Mouse (Mus musculus): ENCODE data around the gene Olfr1129. TPM values are rescaled to one million over a fixed set of nuclear protein-coding genes. Genes with fewer than 3 reads are reported as not detected.
"Not testable (repeated sequence)": the region's sequence is repeated elsewhere in the genome, so short reads cannot be mapped to it uniquely, and the experiment has no call there.

The Olfr1129 gene
- polyA plus RNA-seq (2015; fragmentation: Nextera tagmentation; extraction: Ambion mirVana), result not detected in 2 replicates

- not testable (repeated sequence) for H3K27ac ChIP-seq; H3K9me3 ChIP-seq (replicated peaks; ENCODE audit: low read length); H3K9ac ChIP-seq (ENCODE audit: low read depth, low read length); DNase-seq (ENCODE audit: low spot score); H3K4me2 ChIP-seq (ENCODE audit: low read length); H3K4me1 ChIP-seq (replicated peaks; ENCODE audit: insufficient read depth, low read length); ATAC-seq (replicated peaks; ENCODE audit: low FRiP score, low read depth); H3K4me3 ChIP-seq (replicated peaks; ENCODE audit: low read depth, low read length); H3K36me3 ChIP-seq (ENCODE audit: insufficient read depth, low read length); H3K27me3 ChIP-seq (ENCODE audit: insufficient read depth, low read length)
- 70% methylated on average over 1 of the region's 1 CpGs for WGBS
Measured at GRCm38 (mm10) chr2:87573602-87574001, at the start of gene Olfr1129. Gene Olfr1129 (plus strand): TSS chr2:87573902.

GRCm38 (mm10) chr2:87525899-87526616, 47.6 kb upstream of the Olfr1129 start:
- 0 out of 2 replicates have a peak, but pooled peaks have one; percentile 43 for ATAC-seq (replicated peaks; ENCODE audit: low FRiP score, low read depth)

GRCm38 (mm10) chr2:87531496-87531895, 42.2 kb upstream of the Olfr1129 start, which contains the start of gene Olfr153:
Gene Olfr153 (plus strand): TSS chr2:87531796.
- no peak within 1 kb of the TSS for H3K9ac ChIP-seq (ENCODE audit: low read depth, low read length)
- H3K9me3 ChIP-seq (replicated peaks; ENCODE audit: low read length), result no peaks in the 10 kb centered on the region
- H3K27ac ChIP-seq, result no peak within 1 kb of the TSS
- DNase-seq (ENCODE audit: low spot score) (no peak), ATAC-seq (replicated peaks; ENCODE audit: low FRiP score, low read depth) (no peak)
- H3K27me3 ChIP-seq (ENCODE audit: insufficient read depth, low read length), result no peaks in the 10 kb centered on the region
- TF ChIP-seq CTCF (IDR thresholded peaks at IDR 0.05; ENCODE audit: low read depth), result no peak
- no peak within 1 kb of the TSS for H3K4me2 ChIP-seq (ENCODE audit: low read length)
- H3K4me1 ChIP-seq (replicated peaks; ENCODE audit: insufficient read depth, low read length), result no peaks in the 10 kb centered on the region
- no peak within 1 kb of the TSS for H3K4me3 ChIP-seq (replicated peaks; ENCODE audit: low read depth, low read length)
- no peaks in the 10 kb centered on the region for H3K36me3 ChIP-seq (ENCODE audit: insufficient read depth, low read length)

More at GRCm38 (mm10) chr2:87525899-87526616, 47.6 kb upstream of the Olfr1129 start:
- H3K9ac ChIP-seq (ENCODE audit: low read depth, low read length); DNase-seq (ENCODE audit: low spot score); H3K36me3 ChIP-seq (ENCODE audit: insufficient read depth, low read length); H3K9me3 ChIP-seq (replicated peaks; ENCODE audit: low read length); H3K27ac ChIP-seq; H3K4me3 ChIP-seq (replicated peaks; ENCODE audit: low read depth, low read length); H3K4me1 ChIP-seq (replicated peaks; ENCODE audit: insufficient read depth, low read length); H3K27me3 ChIP-seq (ENCODE audit: insufficient read depth, low read length): not testable (repeated sequence)
- H3K4me2 ChIP-seq (ENCODE audit: low read length), result peak overlapping the region; percentile 25; the same call in 1 of the 2 replicates
- WGBS, result 37% methylated on average over 38 of the region's 39 CpGs

GRCm38 (mm10) chr2:87534826-87535225, 38.9 kb upstream of the Olfr1129 start:
- no peak overlapping the region for H3K4me3 ChIP-seq (replicated peaks; ENCODE audit: low read depth, low read length)
- no peak overlapping the region for H3K4me2 ChIP-seq (ENCODE audit: low read length)
- DNase-seq (ENCODE audit: low spot score), result no peak
- WGBS, result 35% methylated on average over 2 of the region's 2 CpGs
- no peaks in the 10 kb centered on the region for H3K9me3 ChIP-seq (replicated peaks; ENCODE audit: low read length)
- no peaks in the 10 kb centered on the region for H3K36me3 ChIP-seq (ENCODE audit: insufficient read depth, low read length)
- H3K27me3 ChIP-seq (ENCODE audit: insufficient read depth, low read length), result no peaks in the 10 kb centered on the region
- no peak overlapping the region for H3K27ac ChIP-seq
- TF ChIP-seq CTCF (IDR thresholded peaks at IDR 0.05; ENCODE audit: low read depth), result no peak
- no peaks in the 10 kb centered on the region for H3K4me1 ChIP-seq (replicated peaks; ENCODE audit: insufficient read depth, low read length)
- no peak overlapping the region for H3K9ac ChIP-seq (ENCODE audit: low read depth, low read length)
- no peak for ATAC-seq (replicated peaks; ENCODE audit: low FRiP score, low read depth)

- WGBS, result 87% methylated on average over 1 of the region's 1 CpGs
Measured at GRCm38 (mm10) chr2:87545442-87545841, 28.3 kb upstream of the Olfr1129 start, which contains the start of gene Olfr1128. Gene Olfr1128 (minus strand): TSS chr2:87545542.

GRCm38 (mm10) chr2:87605912-87606311, 32.2 kb downstream of the Olfr1129 start, which contains the start of gene Olfr1130:
Gene Olfr1130 (plus strand): TSS chr2:87606212.
- DNase-seq (ENCODE audit: low spot score); H3K4me1 ChIP-seq (replicated peaks; ENCODE audit: insufficient read depth, low read length); H3K36me3 ChIP-seq (ENCODE audit: insufficient read depth, low read length); H3K4me3 ChIP-seq (replicated peaks; ENCODE audit: low read depth, low read length); H3K9me3 ChIP-seq (replicated peaks; ENCODE audit: low read length); H3K9ac ChIP-seq (ENCODE audit: low read depth, low read length); H3K27me3 ChIP-seq (ENCODE audit: insufficient read depth, low read length); H3K27ac ChIP-seq; H3K4me2 ChIP-seq (ENCODE audit: low read length); ATAC-seq (replicated peaks; ENCODE audit: low FRiP score, low read depth): not testable (repeated sequence)

More at GRCm38 (mm10) chr2:87545442-87545841, 28.3 kb upstream of the Olfr1129 start, which contains the start of gene Olfr1128:
- Histone ChIP-seq H3K27me3 (ENCODE audit: insufficient read depth, low read length) (no peaks in the 10 kb centered on the region), H3K27ac (no peak within 1 kb of the TSS), H3K4me2 (ENCODE audit: low read length) (no peak within 1 kb of the TSS), H3K4me3 (replicated peaks; ENCODE audit: low read depth, low read length) (no peak within 1 kb of the TSS), H3K9me3 (replicated peaks; ENCODE audit: low read length) (no peaks in the 10 kb centered on the region), H3K4me1 (replicated peaks; ENCODE audit: insufficient read depth, low read length) (no peaks in the 10 kb centered on the region), H3K36me3 (ENCODE audit: insufficient read depth, low read length) (no peaks in the 10 kb centered on the region), H3K9ac (ENCODE audit: low read depth, low read length) (no peak within 1 kb of the TSS)
- TF ChIP-seq CTCF (IDR thresholded peaks at IDR 0.05; ENCODE audit: low read depth), result no peak
- DNase-seq (ENCODE audit: low spot score) (no peak), ATAC-seq (replicated peaks; ENCODE audit: low FRiP score, low read depth) (no peak)
